Mouse (Mus musculus) testis, adult 2 months (tissue): ENCODE data around the gene Clic1.

Source experiments
- CTCF ChIP-seq: fragments of 200-500 bp; IDR thresholded peaks from 2 replicates; pipeline ENCODE4 v1.5.1; 2012; ENCODE audit warnings: low read depth, mild to moderate bottlenecking, inconsistent platforms, low read length, moderate library complexity; ENCODE audit not compliant: control insufficient read depth, insufficient read depth, insufficient replicate concordance
- POLR2A ChIP-seq: fragments of 200-500 bp; IDR thresholded peaks from 2 replicates; pipeline ENCODE4 v1.6.1; 2012; ENCODE audit warnings: low read depth, mild to moderate bottlenecking, inconsistent platforms, low read length, moderate library complexity; ENCODE audit not compliant: control insufficient read depth

DNA sequence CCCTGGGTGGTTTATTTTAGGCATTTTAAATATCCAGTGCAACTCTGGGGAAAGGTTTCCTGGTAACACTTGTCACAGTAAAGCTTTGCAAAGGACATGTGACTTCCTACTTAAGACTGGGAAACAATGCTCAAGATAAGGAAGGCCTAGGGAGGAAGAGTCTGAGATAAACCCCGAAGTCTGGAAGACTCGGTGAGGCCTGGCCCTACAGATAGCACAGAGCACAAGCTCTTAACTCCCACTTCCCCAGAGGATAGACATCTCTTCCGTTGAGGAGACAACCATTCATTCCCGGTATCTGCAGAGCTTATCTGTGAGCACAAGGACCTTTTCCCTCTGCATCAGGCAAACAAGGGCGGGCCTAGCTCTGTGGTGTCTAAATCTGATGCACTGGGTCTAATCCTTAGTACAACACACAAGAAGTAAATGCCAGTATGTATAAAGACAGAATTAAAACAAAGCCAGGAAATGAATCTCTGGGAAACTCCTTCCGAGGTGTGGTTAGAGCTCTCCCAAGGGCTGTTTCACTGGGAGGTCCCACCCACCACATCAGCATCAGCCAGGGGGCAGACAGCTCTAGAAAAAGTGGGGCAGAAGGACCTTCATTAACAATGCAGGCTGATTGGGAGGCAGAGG lies 27.8 kb upstream of the Clic1 start:
- TF ChIP-seq CTCF = no peak
- no peak for TF ChIP-seq POLR2A
